9 mouse cellular contexts compared by ENCODE assay signal in genomic region chr4:120163242-120163641, GRCm38 (mm10). TPM values are rescaled to one million over a fixed set of nuclear protein-coding genes. Genes with fewer than 3 reads are reported as not detected.
A peak's percentile ranks its signal among the peaks of the same experiment; 100 is the strongest.
DNase-seq lines count a peak whose midpoint lies in the region; ATAC-seq lines count a peak whose summit lies in the region.
"Had no signal": no experiment of that assay in that cellular context is flagged by ENCODE, and none has a peak within 500 bp of the region (broad histone marks: within the 10 kb centered on the region; RNA-seq: fewer than 3 reads in every experiment).

No protein-coding gene starts in this region.

- H3K36me3 ChIP-seq in liver, embryonic 16.5 days (ENCODE audit: control insufficient read depth, insufficient read depth) = no peaks in the 10 kb centered on the region
- H3K36me3 ChIP-seq in liver, embryonic 11.5 days (ENCODE audit: control insufficient read depth, insufficient read depth, low read length) = no peaks in the 10 kb centered on the region

- peak; percentile 50 for DNase-seq in adrenal gland, postnatal 14 days
- no peak for DNase-seq in adrenal gland, adult 8-10 months
- DNase-seq in liver, embryonic 11.5 days (ENCODE audit: low spot score) = no peak
- DNase-seq in heart, postnatal 14 days = peak; percentile 61 to 64
- DNase-seq in lung, postnatal 10 days = peak; percentile 58
- DNase-seq in c-Kit-positive CD71-positive TER-119-positive erythroid progenitor cells, embryonic 14.5 days (ENCODE audit: low spot score) = no peak

- H3K4me2 ChIP-seq in liver, embryonic 16.5 days (ENCODE audit: low read depth, low read length) = no peak overlapping the region
- no peak overlapping the region for H3K4me2 ChIP-seq in liver, embryonic 11.5 days

- ATAC-seq in liver, embryonic 16.5 days (ENCODE audit: low read depth) = 0 out of 2 replicates have a peak, but pooled peaks have one; percentile 13
- ATAC-seq in liver, embryonic 11.5 days (replicated peaks; ENCODE audit: low FRiP score) = no peak
- no peak for ATAC-seq in megakaryocyte progenitor cell, adult 5-6 weeks (replicated peaks; ENCODE audit: poor library complexity)

- no peak overlapping the region for H3K9ac ChIP-seq in liver, embryonic 16.5 days (ENCODE audit: low read depth, low read length)
- no peak overlapping the region for H3K9ac ChIP-seq in liver, embryonic 11.5 days (ENCODE audit: low read depth, low read length)

- no peaks in the 10 kb centered on the region for H3K4me1 ChIP-seq in liver, embryonic 16.5 days (ENCODE audit: control insufficient read depth, low read depth, low read length)
- H3K4me1 ChIP-seq in liver, embryonic 11.5 days (replicated peaks; ENCODE audit: control insufficient read depth, insufficient read depth, low read length) = no peaks in the 10 kb centered on the region

- intact Hi-C loops in heart, postnatal 14 days (cut with DNase I) = no loop called here

- H3K27ac ChIP-seq in liver, embryonic 16.5 days (ENCODE audit: low read length) = no peak overlapping the region
- no peak overlapping the region for H3K27ac ChIP-seq in liver, embryonic 11.5 days (ENCODE audit: low read depth, low read length)

- no peak overlapping the region for H3K4me3 ChIP-seq in liver, embryonic 16.5 days (ENCODE audit: low read depth, low read length)
- no peak overlapping the region for H3K4me3 ChIP-seq in liver, embryonic 11.5 days (ENCODE audit: low read depth, low read length)

- no peaks in the 10 kb centered on the region for H3K9me3 ChIP-seq in liver, embryonic 16.5 days (replicated peaks; ENCODE audit: control insufficient read depth, low read length)
- H3K9me3 ChIP-seq in liver, embryonic 11.5 days (ENCODE audit: control insufficient read depth, low read length) = no peaks in the 10 kb centered on the region

- no peaks in the 10 kb centered on the region for H3K27me3 ChIP-seq in liver, embryonic 16.5 days (ENCODE audit: control insufficient read depth, insufficient read depth, low read depth, low read length)
- H3K27me3 ChIP-seq in liver, embryonic 11.5 days (replicated peaks; ENCODE audit: control insufficient read depth, insufficient read depth, low read length) = peaks cover 5% of the 10 kb centered on the region; the same call in 1 of the 2 replicates

- WGBS in liver, embryonic 16.5 days (ENCODE audit: insufficient replicate concordance) = 69% methylated on average over 11 of the region's 11 CpGs
- WGBS in liver, embryonic 11.5 days = 70% methylated on average over 10 of the region's 11 CpGs

RNA-seq across cellular contexts. Expression of gene Edn2, which starts 2.2 kb away (rescaled TPM):
- total RNA-seq in adrenal gland, postnatal 14 days (2021) = not detected in 2 replicates
- total RNA-seq in adrenal gland, adult 8-10 months (2022) = not detected
- 0.07 TPM in 1 of 2 replicates, not detected in the other for polyA plus RNA-seq in liver, embryonic 16.5 days (2015; fragmentation: Nextera tagmentation; extraction: Ambion mirVana)
- polyA plus RNA-seq in liver, embryonic 11.5 days (2014; fragmentation: Nextera tagmentation; extraction: Ambion mirVana) = 0.25 and 0.59 TPM in 2 replicates
- total RNA-seq in heart, postnatal 14 days (2021) = not detected
- not detected in 2 replicates for total RNA-seq in megakaryocyte progenitor cell, adult 5-6 weeks (2015)
- total RNA-seq in megakaryocyte progenitor cell, adult 5-6 weeks (2017) = 0.24 TPM in 1 of 2 replicates, not detected in the other
- total RNA-seq: left cerebral cortex, postnatal 10 days had no signal

Comparison
In these comparisons a context has a peak if more than half of its experiments do, and no peak if none do; other contexts are left out.
1. DNase-seq: peak in adrenal gland, postnatal 14 days (single experiment), heart, postnatal 14 days (2 of 2) and lung, postnatal 10 days (single experiment); none in adrenal gland, adult 8-10 months (single experiment), liver, embryonic 11.5 days (single experiment) and c-Kit-positive CD71-positive TER-119-positive erythroid progenitor cells, embryonic 14.5 days (single experiment).